Mouse (Mus musculus): ENCODE measurements around the gene Snx9. TPM values are rescaled to one million over a fixed set of nuclear protein-coding genes. Genes with fewer than 3 reads are reported as not detected.

The Snx9 gene
- polyA plus RNA-seq (2016; fragmentation: Nextera tagmentation; extraction: Ambion mirVana) = 20.8 and 22.0 TPM in 2 replicates

DNA sequence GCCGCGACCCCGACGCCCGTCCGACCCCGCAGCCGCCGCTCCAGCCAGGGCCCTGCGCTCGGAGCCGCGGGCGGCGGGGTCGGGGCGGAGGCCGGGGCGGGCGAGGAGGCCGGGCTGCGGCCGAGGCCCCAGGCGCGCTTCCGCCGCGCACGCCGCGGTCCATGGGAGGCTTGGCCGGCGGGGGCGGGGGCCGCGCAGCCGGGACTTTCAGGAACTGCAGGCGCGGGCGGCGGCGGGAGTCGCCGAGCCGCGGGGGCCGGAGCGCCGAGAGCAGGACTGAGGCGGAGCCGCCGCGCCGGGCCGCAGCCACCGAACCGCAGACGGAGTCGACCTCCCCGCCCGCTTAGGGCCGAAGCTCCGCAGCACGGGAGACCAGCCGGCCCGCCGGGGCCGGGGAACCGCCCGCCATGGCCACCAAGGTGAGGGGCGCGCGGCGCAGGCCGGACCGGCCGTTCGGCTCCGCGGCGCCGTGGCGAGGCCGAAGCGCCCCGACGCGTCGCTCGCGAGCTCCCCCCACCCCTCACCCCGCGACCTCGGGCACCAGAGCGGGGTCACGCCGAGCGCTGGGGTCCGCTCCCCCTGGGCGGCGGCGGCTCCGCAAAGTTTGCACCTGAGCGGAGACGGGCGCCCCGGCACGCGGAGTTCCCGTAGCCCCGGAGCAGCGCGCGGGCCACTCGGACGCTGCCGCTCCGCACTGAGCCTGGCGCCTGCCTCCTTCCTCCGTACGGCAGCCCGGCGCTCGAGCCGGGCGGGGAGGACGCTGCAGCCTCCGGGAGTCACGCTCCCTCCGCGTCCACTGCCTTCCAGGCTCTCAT lies at the start of gene Snx9:
TSS of gene Snx9 (plus strand) at position 202 of the 815 bp plus-strand sequence.
- H3K4me2 ChIP-seq (replicated peaks) = peak within 1 kb of the TSS; percentile 67
- H3K4me3 ChIP-seq = peak within 1 kb of the TSS; percentile 77
- no peaks in the 10 kb centered on the region for H3K36me3 ChIP-seq
- peak within 1 kb of the TSS; percentile 95 for H3K27ac ChIP-seq
- peak within 1 kb of the TSS; percentile 95 for H3K9ac ChIP-seq
- WGBS = 2% methylated on average over 56 of the region's 131 CpGs
- no peaks in the 10 kb centered on the region; the same call in 1 of the 2 replicates for H3K9me3 ChIP-seq (replicated peaks)
- no peaks in the 10 kb centered on the region for H3K27me3 ChIP-seq
- ATAC-seq (ENCODE audit: low FRiP score) = peak; percentile 91
- peaks cover 18% of the 10 kb centered on the region for H3K4me1 ChIP-seq

DNA sequence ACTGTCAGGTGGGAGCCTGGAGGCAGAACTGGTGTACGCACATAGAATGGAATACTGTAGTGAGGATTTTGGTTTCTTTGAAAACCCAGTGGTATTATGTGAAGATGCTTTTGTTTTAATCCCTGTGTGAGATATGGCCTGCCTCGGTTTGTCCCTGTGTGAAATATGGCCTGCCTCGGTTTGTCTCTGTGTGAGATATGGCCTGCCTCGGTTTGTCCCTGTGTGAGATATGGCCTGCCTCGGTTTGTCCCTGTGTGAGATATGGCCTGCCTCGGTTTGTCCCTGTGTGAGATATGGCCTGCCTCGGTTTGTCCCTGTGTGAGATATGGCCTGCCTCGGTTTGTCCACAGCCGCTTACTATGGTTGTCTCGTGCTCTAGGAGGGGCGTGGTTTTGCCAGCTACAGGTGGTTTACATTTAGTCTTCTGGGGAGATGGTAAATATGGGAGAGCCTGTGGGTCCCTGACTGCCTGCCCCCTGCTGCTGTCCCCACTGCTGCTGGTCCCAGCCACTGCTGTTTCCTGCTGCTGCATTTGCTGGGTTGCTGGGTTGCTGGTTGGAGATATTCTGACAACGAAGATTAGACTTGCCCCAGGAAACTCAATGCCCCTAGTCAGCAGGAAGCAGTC lies 48.9 kb upstream of the Snx9 start:
- ATAC-seq (ENCODE audit: low FRiP score) = no peak
- 93% methylated on average over 12 of the region's 12 CpGs for WGBS
- no peak overlapping the region for H3K4me2 ChIP-seq (replicated peaks)

DNA sequence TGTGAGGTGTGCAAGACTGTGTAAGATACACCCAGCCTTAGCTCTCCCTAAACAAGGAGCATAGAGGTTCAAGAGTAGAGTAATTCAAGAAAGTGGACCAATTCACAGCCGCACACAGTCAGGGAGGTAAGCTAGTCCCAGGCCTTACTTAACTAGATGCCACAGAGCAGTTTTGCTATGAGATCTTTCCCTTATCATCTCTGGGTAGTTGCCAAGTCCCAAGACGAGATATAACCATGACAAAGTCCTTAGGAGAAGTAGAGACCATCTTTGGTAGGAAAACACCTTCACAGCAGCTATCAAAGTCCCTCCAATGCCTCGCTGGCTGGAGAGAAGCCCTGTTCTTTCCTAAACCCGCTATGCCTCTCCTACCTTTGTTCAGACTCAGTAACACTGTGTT lies 47.5 kb upstream of the Snx9 start:
- WGBS = 78% methylated on average over 4 of the region's 4 CpGs
- H3K9me3 ChIP-seq (replicated peaks) = no peaks in the 10 kb centered on the region
- no peak overlapping the region for H3K9ac ChIP-seq
- no peaks in the 10 kb centered on the region for H3K36me3 ChIP-seq
- H3K27ac ChIP-seq = no peak overlapping the region
- no peaks in the 10 kb centered on the region for H3K4me1 ChIP-seq
- H3K27me3 ChIP-seq = no peaks in the 10 kb centered on the region
- no peak for ATAC-seq (ENCODE audit: low FRiP score)
- H3K4me2 ChIP-seq (replicated peaks) = no peak overlapping the region
- H3K4me3 ChIP-seq = no peak overlapping the region

More for the DNA sequence above, 48.9 kb upstream of the Snx9 start:
- peaks cover 7% of the 10 kb centered on the region for H3K9me3 ChIP-seq (replicated peaks)
- no peaks in the 10 kb centered on the region for H3K36me3 ChIP-seq
- H3K27me3 ChIP-seq = no peaks in the 10 kb centered on the region
- no peak overlapping the region for H3K27ac ChIP-seq
- H3K4me3 ChIP-seq = no peak overlapping the region
- no peaks in the 10 kb centered on the region for H3K4me1 ChIP-seq
- no peak overlapping the region for H3K9ac ChIP-seq

DNA sequence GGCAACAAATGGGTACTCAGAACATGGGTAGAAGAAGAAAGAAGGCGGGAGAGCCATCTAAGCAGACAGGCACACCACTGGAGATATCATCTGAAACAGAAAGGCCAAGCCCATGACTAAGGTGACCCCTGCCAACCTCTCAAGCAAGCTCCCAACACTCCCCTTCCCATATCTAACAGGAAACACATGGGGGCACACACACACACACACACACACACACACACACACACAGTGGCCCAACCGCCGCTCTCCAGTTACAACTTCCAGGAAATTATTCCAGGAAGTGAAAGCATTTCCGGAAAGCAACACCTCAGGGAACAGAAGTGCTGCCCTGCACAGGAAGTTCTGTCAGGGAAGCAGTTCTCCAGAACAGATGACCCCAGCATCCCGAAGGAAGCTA lies 46.9 kb upstream of the Snx9 start:
- H3K9ac ChIP-seq = no peak overlapping the region
- no peak overlapping the region for H3K27ac ChIP-seq
- no peak for ATAC-seq (ENCODE audit: low FRiP score)
- H3K27me3 ChIP-seq = no peaks in the 10 kb centered on the region
- H3K9me3 ChIP-seq (replicated peaks) = no peaks in the 10 kb centered on the region
- no peak overlapping the region for H3K4me3 ChIP-seq
- H3K4me1 ChIP-seq = no peaks in the 10 kb centered on the region
- WGBS = 76% methylated on average over 5 of the region's 5 CpGs
- no peaks in the 10 kb centered on the region for H3K36me3 ChIP-seq
- H3K4me2 ChIP-seq (replicated peaks) = no peak overlapping the region

DNA sequence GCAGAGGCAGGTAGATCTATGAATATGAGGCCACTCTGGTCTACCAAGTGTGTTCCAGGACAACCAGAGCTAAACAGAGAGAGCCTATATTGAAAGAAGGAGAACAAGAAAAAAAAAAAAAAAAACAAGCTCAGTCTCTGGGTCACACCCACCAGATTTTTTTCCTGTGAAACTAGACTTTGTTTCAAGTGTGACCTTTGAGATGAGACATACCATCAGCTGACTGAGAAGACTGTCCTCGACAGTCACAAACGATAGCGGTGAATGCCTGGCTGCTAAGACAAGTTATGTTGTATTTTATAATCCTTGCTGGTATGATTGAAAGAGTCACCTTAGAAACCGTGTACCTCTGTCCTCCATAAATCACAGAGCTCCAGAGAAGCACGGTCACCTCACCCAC lies 45.8 kb upstream of the Snx9 start:
- Histone ChIP-seq H3K9ac (no peak overlapping the region), H3K27ac (no peak overlapping the region), H3K4me2 (replicated peaks) (no peak overlapping the region), H3K4me3 (no peak overlapping the region), H3K36me3 (no peaks in the 10 kb centered on the region), H3K4me1 (no peaks in the 10 kb centered on the region), H3K9me3 (replicated peaks) (no peaks in the 10 kb centered on the region), H3K27me3 (no peaks in the 10 kb centered on the region)
- WGBS = 75% methylated on average over 5 of the region's 5 CpGs
- ATAC-seq (ENCODE audit: low FRiP score) = no peak

DNA sequence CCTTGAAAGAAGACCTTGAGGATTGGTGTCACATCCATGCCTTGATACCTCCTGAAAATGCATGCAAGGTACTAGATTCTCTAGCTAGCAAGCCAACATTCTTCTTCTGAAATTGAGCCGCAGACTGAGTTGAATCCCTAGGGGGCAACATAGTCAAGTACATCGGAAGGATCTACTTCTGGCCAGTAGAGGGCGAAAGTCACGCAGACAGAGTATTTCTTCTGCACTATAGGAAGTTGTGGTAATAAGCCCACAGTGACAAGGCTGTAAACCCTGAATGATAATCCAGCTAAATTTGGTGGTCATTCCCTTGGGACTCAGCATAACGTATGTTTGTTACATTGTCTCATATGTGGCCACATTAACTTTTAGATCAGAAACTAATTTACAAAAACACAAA lies 45.3 kb upstream of the Snx9 start:
- peak; percentile 54; the same call in 1 of the 2 replicates for ATAC-seq (ENCODE audit: low FRiP score)
- H3K4me3 ChIP-seq = no peak overlapping the region
- no peak overlapping the region for H3K9ac ChIP-seq
- no peaks in the 10 kb centered on the region for H3K4me1 ChIP-seq
- H3K36me3 ChIP-seq = no peaks in the 10 kb centered on the region
- no peaks in the 10 kb centered on the region for H3K27me3 ChIP-seq
- no peaks in the 10 kb centered on the region for H3K9me3 ChIP-seq (replicated peaks)
- WGBS = under 1% methylated on average over 5 of the region's 5 CpGs
- H3K27ac ChIP-seq = no peak overlapping the region
- no peak overlapping the region for H3K4me2 ChIP-seq (replicated peaks)

DNA sequence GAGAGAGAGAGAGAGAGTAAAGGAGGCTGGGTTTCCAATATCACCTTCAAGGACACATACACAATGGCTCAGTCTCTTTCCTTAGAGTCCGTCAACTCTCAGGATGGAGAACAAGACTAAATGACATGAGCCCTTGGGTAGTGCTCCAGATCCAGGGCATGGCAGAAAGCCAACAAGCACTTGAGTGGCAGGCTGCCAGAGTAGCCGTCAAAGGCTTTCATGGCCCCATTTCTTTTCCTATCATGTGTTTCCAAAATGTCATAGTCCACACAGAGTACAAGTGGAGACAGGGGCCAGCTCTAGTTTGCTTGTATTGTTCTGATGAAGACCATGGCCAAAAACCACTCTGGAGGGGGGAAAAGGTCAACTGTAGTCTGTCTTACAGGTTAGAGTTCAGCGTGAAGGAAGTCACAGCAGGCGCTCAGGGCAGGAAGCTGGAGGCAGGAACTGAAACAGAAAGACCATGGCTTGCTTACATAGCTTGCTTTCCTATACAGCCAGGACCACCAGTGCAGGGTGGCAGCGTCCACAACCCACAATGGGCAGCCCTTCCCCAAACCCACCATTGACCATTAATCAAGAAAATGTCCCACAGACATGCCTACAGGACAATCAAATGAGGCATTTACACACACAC lies 43.9 kb upstream of the Snx9 start:
- no peak for ATAC-seq (ENCODE audit: low FRiP score)
- no peak overlapping the region for H3K27ac ChIP-seq
- WGBS = 78% methylated on average over 5 of the region's 5 CpGs
- no peaks in the 10 kb centered on the region for H3K4me1 ChIP-seq
- H3K4me3 ChIP-seq = no peak overlapping the region
- no peaks in the 10 kb centered on the region for H3K27me3 ChIP-seq
- no peaks in the 10 kb centered on the region for H3K36me3 ChIP-seq
- H3K9me3 ChIP-seq (replicated peaks) = no peaks in the 10 kb centered on the region
- no peak overlapping the region for H3K9ac ChIP-seq
- no peak overlapping the region for H3K4me2 ChIP-seq (replicated peaks)

DNA sequence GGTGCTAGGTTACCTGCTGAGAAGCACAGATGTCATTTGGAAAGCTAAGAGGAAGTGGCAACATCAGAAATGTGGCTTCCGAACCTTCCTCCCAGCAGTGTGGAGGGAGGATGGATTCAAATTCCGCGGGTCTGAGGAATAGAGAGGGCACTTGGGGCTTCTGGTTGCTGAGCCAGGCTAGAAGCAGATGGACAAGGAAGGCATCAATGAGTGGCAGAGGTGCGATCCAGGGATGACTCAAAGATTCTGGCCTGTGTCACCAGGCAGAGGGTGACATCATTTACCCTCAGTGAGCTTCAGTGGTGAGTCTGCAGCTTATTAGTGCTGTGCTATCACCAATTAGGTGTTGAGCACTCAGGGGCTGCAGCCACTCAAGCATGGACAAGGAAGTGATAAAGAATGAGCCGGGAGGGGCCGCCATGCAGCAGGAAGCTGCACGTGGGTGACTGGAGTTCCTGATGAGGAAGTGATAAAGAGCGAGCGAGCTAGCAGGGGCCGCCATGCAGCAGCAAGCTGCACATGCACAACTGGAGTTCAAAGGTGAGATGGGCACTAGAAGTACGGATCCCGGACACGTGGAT lies 42.8 kb upstream of the Snx9 start:
- no peak for ATAC-seq (ENCODE audit: low FRiP score)
- Histone ChIP-seq H3K4me3 (no peak overlapping the region), H3K36me3 (no peaks in the 10 kb centered on the region), H3K27ac (no peak overlapping the region), H3K9me3 (replicated peaks) (no peaks in the 10 kb centered on the region), H3K9ac (no peak overlapping the region), H3K27me3 (no peaks in the 10 kb centered on the region), H3K4me2 (replicated peaks) (no peak overlapping the region), H3K4me1 (no peaks in the 10 kb centered on the region)
- 71% methylated on average over 13 of the region's 13 CpGs for WGBS

DNA sequence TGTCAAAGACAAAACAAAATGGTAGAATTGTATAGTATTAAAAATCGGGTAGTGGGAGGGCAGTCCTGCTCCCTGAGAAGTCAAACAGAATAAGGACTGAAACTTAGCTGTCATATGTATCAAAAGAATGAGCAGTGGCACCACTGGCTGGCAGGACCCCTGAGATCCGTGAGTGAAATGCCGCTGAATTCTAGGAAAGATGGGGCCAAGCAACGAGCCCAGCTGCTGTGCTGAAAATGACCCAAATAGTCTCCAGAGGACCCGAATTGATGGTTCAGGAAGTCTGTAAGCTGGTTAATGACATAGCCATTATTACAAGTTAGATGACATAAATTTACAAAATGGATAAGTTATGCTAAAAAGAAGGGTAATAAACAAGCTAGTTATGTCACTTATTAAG lies 42.2 kb upstream of the Snx9 start:
- H3K9ac ChIP-seq = no peak overlapping the region
- ATAC-seq (ENCODE audit: low FRiP score) = no peak
- H3K4me1 ChIP-seq = no peaks in the 10 kb centered on the region
- no peaks in the 10 kb centered on the region for H3K9me3 ChIP-seq (replicated peaks)
- no peaks in the 10 kb centered on the region for H3K36me3 ChIP-seq
- H3K27me3 ChIP-seq = no peaks in the 10 kb centered on the region
- H3K27ac ChIP-seq = no peak overlapping the region
- 85% methylated on average over 5 of the region's 5 CpGs for WGBS
- H3K4me3 ChIP-seq = no peak overlapping the region
- no peak overlapping the region for H3K4me2 ChIP-seq (replicated peaks)

DNA sequence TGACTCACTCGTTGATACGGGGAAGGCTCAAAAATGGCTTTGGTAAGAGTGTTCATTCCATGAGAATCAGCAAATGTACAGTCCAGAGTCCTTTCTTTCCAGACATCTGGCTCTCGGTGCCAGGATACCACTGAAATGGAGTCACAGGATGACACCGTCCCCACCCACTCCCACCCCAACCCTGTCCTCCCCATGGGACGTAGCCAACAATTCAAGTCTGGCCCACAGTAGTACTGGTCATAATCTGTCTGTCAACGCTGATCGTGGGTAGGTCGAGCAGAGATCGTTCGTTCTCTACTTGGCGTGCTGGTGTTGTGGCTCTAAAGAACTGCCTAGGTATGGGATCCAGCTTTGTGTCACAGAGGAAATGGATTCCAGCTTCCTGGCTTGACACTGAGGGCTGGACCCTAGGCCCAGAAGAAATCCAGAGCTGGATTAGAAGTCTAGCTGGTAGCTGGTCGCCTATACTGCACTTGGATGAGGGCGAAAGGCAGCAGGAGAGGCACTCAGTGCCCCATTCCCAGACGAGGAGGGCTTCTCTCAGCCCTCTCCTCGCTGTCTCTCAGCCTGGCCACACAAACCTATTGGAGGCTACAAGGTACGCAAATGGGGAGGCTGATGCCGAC lies 41.6 kb upstream of the Snx9 start:
- H3K27ac ChIP-seq = no peak overlapping the region
- no peak overlapping the region for H3K4me3 ChIP-seq
- no peaks in the 10 kb centered on the region for H3K36me3 ChIP-seq
- H3K4me1 ChIP-seq = no peaks in the 10 kb centered on the region
- 81% methylated on average over 17 of the region's 17 CpGs for WGBS
- no peaks in the 10 kb centered on the region for H3K9me3 ChIP-seq (replicated peaks)
- H3K9ac ChIP-seq = no peak overlapping the region
- ATAC-seq (ENCODE audit: low FRiP score) = no peak
- H3K4me2 ChIP-seq (replicated peaks) = no peak overlapping the region
- H3K27me3 ChIP-seq = no peaks in the 10 kb centered on the region

DNA sequence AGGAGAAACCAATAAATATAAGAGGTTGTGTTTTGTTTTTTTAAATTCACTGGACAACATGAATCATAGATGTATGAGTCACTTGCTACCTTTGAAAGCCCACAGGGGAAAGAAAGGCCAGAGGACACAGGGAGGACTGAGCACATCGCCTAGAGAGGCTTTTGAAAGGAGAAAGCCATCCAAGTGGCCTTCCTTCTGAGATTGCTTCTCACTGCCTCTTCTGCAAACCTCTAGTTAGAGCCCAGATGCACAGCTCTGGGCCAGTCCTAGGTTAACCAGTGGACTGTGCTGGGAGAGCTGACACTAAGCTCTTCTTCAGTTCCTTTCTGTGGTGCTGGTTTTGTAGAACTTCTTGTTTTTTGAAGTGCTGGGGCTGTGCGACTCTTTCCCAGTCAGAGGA lies 40.9 kb upstream of the Snx9 start:
- H3K27ac ChIP-seq = no peak overlapping the region
- H3K9me3 ChIP-seq (replicated peaks) = no peaks in the 10 kb centered on the region
- no peak overlapping the region for H3K9ac ChIP-seq
- 87% methylated on average over 2 of the region's 2 CpGs for WGBS
- no peaks in the 10 kb centered on the region for H3K4me1 ChIP-seq
- H3K4me2 ChIP-seq (replicated peaks) = no peak overlapping the region
- ATAC-seq (ENCODE audit: low FRiP score) = no peak
- no peaks in the 10 kb centered on the region for H3K27me3 ChIP-seq
- no peaks in the 10 kb centered on the region for H3K36me3 ChIP-seq
- no peak overlapping the region for H3K4me3 ChIP-seq

All from hindbrain, embryonic 12.5 days (tissue).